Mouse (Mus musculus) heart, embryonic 14.5 days (tissue): Measurements from ENCODE around the gene Emc8. TPM values are rescaled to one million over a fixed set of nuclear protein-coding genes. Genes with fewer than 3 reads are reported as not detected.

Experiments used
- ATAC-seq: fragments of 200-750 bp; cut with Nextera tagmentation; 2 replicates; pipeline ENCODE4 v1.8.0; 2017; ENCODE audit warnings: low read depth, moderate TSS enrichment; ENCODE audit not compliant: insufficient number of reproducible peaks, insufficient read depth, low FRiP score
- H3K27ac ChIP-seq, 2 experiments: fragments of 200-500 bp in 1 of 2; fragments of 300-500 bp in 1 of 2; sonication (generic) in 1 of 2; replicated peaks in 1 of 2; 2 replicates each; pipeline ENCODE4 v1.5.1; 2012 to 2014; ENCODE audit warnings: low read depth in 2 of 2, low read length in 2 of 2, control low read depth in 1 of 2, mild to moderate bottlenecking in 1 of 2, mixed read lengths in 1 of 2; ENCODE audit not compliant: control insufficient read depth in 1 of 2, insufficient read depth in 1 of 2
- H3K27me3 ChIP-seq: fragments of 300-500 bp; sonication (generic); 2 replicates; pipeline ENCODE4 v1.6.1; 2014; ENCODE audit warnings: mild to moderate bottlenecking, low read length, control low read depth; ENCODE audit not compliant: control insufficient read depth, insufficient read depth
- H3K36me3 ChIP-seq: fragments of 300-500 bp; sonication (generic); 2 replicates; pipeline ENCODE4 v1.6.1; 2014; ENCODE audit warnings: mild to moderate bottlenecking, control low read depth, low read length, mixed read lengths; ENCODE audit not compliant: control insufficient read depth, insufficient read depth
- H3K4me1 ChIP-seq, 2 experiments: fragments of 200-500 bp in 1 of 2; fragments of 300-500 bp in 1 of 2; sonication (generic) in 1 of 2; 2 replicates each; pipeline ENCODE4 v1.6.1; 2012 to 2014; ENCODE audit warnings: low read length in 2 of 2, control low read depth in 1 of 2, mixed read lengths in 1 of 2; ENCODE audit not compliant: control insufficient read depth in 2 of 2, insufficient read depth in 2 of 2
- H3K4me2 ChIP-seq: fragments of 300-500 bp; sonication (generic); 2 replicates; pipeline ENCODE4 v1.6.1; 2014; ENCODE audit warnings: mild to moderate bottlenecking, low read length
- H3K4me3 ChIP-seq, 2 experiments: fragments of 200-500 bp in 1 of 2; fragments of 300-500 bp in 1 of 2; sonication (generic) in 1 of 2; 2 replicates each; pipeline ENCODE4 v1.5.1; 2012 to 2014; ENCODE audit warnings: low read length in 2 of 2, mild to moderate bottlenecking in 2 of 2, control low read depth in 1 of 2, low read depth in 1 of 2, moderate library complexity in 1 of 2; ENCODE audit not compliant: control insufficient read depth in 1 of 2, insufficient read depth in 1 of 2
- H3K9ac ChIP-seq: fragments of 300-500 bp; sonication (generic); 2 replicates; pipeline ENCODE4 v1.6.1; 2014; ENCODE audit warnings: mild to moderate bottlenecking, low read length
- H3K9me3 ChIP-seq: fragments of 300-500 bp; sonication (generic); 2 replicates; pipeline ENCODE4 v1.6.1; 2016; ENCODE audit warnings: low read length, control low read depth; ENCODE audit not compliant: control insufficient read depth
- WGBS: fragments of 180-500 bp; shearing (Covaris S2); extraction: QIAGEN DNeasy Blood & Tissue Kit; methylation state at CpG from one replicate; pipeline ENCODE4 v1.1.7; 2014; 5-methylcytosine and 5-hydroxymethylcytosine counted together
- polyA plus RNA-seq: library from polyadenylated mRNA; unstranded; fragments of >200 nt; fragmentation: Nextera tagmentation; extraction: Ambion mirVana; gene quantifications from 2 replicates; pipeline ENCODE4 v1.2.1, GENCODE M21; 2014

Gene Emc8
- polyA plus RNA-seq, 1 experiment from 2014 or later = 168 TPM

- H3K4me1 ChIP-seq = peaks cover 3 to 5% of the 10 kb centered on the region in 2 experiments; a peak in 1 of 4 replicates
- 86% methylated on average over 3 of the region's 3 CpGs for WGBS
Measured at GRCm38 (mm10) chr8:120614491-120614890, 53.9 kb downstream of the Emc8 start.

GRCm38 (mm10) chr8:120610824-120611223 is 57.5 kb downstream of the Emc8 start:
- H3K27me3 ChIP-seq = no peaks in the 10 kb centered on the region
- no peaks in the 10 kb centered on the region for H3K36me3 ChIP-seq
- no peak overlapping the region for H3K4me2 ChIP-seq
- no peaks in the 10 kb centered on the region for H3K9me3 ChIP-seq
- H3K4me1 ChIP-seq = no peaks in the 10 kb centered on the region; a peak in 1 of 4 replicates
- no peak overlapping the region for H3K9ac ChIP-seq
- no peak overlapping the region for H3K27ac ChIP-seq
- no peak overlapping the region for H3K4me3 ChIP-seq
- WGBS = 80% methylated on average over 6 of the region's 6 CpGs
- ATAC-seq = no peak

More at GRCm38 (mm10) chr8:120614491-120614890, 53.9 kb downstream of the Emc8 start:
- H3K9me3 ChIP-seq = no peaks in the 10 kb centered on the region
- H3K27me3 ChIP-seq = no peaks in the 10 kb centered on the region
- H3K36me3 ChIP-seq = no peaks in the 10 kb centered on the region
- no peak overlapping the region for H3K4me2 ChIP-seq
- no peak overlapping the region for H3K4me3 ChIP-seq
- no peak for ATAC-seq
- H3K9ac ChIP-seq = no peak overlapping the region
- no peak overlapping the region for H3K27ac ChIP-seq

GRCm38 (mm10) chr8:120607885-120608284 is 60.5 kb downstream of the Emc8 start:
- Histone ChIP-seq H3K27ac (no peak overlapping the region), H3K4me3 (no peak overlapping the region), H3K9me3 (no peaks in the 10 kb centered on the region), H3K4me2 (peak overlapping the region; percentile 27; the same call in 1 of the 2 replicates), H3K4me1 (no peaks in the 10 kb centered on the region; a peak in 1 of 4 replicates), H3K36me3 (no peaks in the 10 kb centered on the region), H3K27me3 (no peaks in the 10 kb centered on the region), H3K9ac (no peak overlapping the region)
- 12% methylated on average over 7 of the region's 7 CpGs for WGBS
- ATAC-seq = no peak

GRCm38 (mm10) chr8:120607460-120607859 is 60.9 kb downstream of the Emc8 start:
- ATAC-seq = no peak
- no peak overlapping the region for H3K9ac ChIP-seq
- H3K4me2 ChIP-seq = peak overlapping the region; percentile 27; the same call in 1 of the 2 replicates
- no peak overlapping the region for H3K27ac ChIP-seq
- 80% methylated on average over 9 of the region's 9 CpGs for WGBS
- no peaks in the 10 kb centered on the region for H3K27me3 ChIP-seq
- H3K4me3 ChIP-seq = no peak overlapping the region
- no peaks in the 10 kb centered on the region for H3K9me3 ChIP-seq
- H3K4me1 ChIP-seq = no peaks in the 10 kb centered on the region; a peak in 2 of 4 replicates
- no peaks in the 10 kb centered on the region for H3K36me3 ChIP-seq

Other genes starting within 250 kb of the Emc8 start
- 51.1 and 60.6 TPM in 2 replicates for gene Gins2, start 79.3 kb downstream of the Emc8 start, polyA plus RNA-seq
- 5.8 and 6.2 TPM in 2 replicates for gene 1190005I06Rik, start 20.9 kb downstream of the Emc8 start, polyA plus RNA-seq
- gene Gm27021, start 494 bp downstream of the Emc8 start, polyA plus RNA-seq = 0.45 and 0.65 TPM in 2 replicates
- gene Cox4i1, start 351 bp downstream of the Emc8 start, polyA plus RNA-seq = 2,314 and 2,402 TPM in 2 replicates
- gene Irf8, start 67.8 kb upstream of the Emc8 start, polyA plus RNA-seq = 7.5 and 8.5 TPM in 2 replicates